Mouse (Mus musculus) forebrain, postnatal 0 days (tissue): ENCODE results near the gene Zfyve9. TPM values are rescaled to one million over a fixed set of nuclear protein-coding genes. Genes with fewer than 3 reads are reported as not detected.

Experiments
- ATAC-seq: fragments of 200-750 bp; cut with Nextera tagmentation; 2 replicates; pipeline ENCODE4 v1.8.0; 2017; ENCODE audit warnings: mild to moderate bottlenecking, moderate library complexity
- DNase-seq: peaks from one replicate; pipeline ENCODE4 v3.0.0-alpha.2; 2015
- H3K27ac ChIP-seq: fragments of 300-500 bp; sonication (generic); 2 replicates; pipeline ENCODE4 v1.5.1; 2014; ENCODE audit warnings: low read depth, mild to moderate bottlenecking, antibody characterized with exemption, low read length, moderate library complexity, mixed read lengths
- H3K27me3 ChIP-seq: fragments of 300-500 bp; sonication (generic); 2 replicates; pipeline ENCODE4 v1.6.1; 2014; ENCODE audit warnings: mild to moderate bottlenecking, low read length, mixed read lengths; ENCODE audit not compliant: insufficient read depth
- H3K36me3 ChIP-seq: fragments of 300-500 bp; sonication (generic); 2 replicates; pipeline ENCODE4 v1.6.1; 2014; ENCODE audit warnings: mild to moderate bottlenecking, moderate library complexity; ENCODE audit not compliant: insufficient read depth
- H3K4me1 ChIP-seq: fragments of 300-500 bp; sonication (generic); 2 replicates; pipeline ENCODE4 v1.6.1; 2014; ENCODE audit warnings: antibody characterized with exemption; ENCODE audit not compliant: insufficient read depth
- H3K4me2 ChIP-seq: fragments of 300-500 bp; sonication (generic); 2 replicates; pipeline ENCODE4 v1.6.1; 2014; ENCODE audit warnings: low read depth, mild to moderate bottlenecking, moderate library complexity
- H3K4me3 ChIP-seq: fragments of 300-500 bp; sonication (generic); 2 replicates; pipeline ENCODE4 v1.5.1; 2014; ENCODE audit warnings: low read depth, low read length, mixed read lengths
- H3K9ac ChIP-seq: fragments of 300-500 bp; sonication (generic); 2 replicates; pipeline ENCODE4 v1.6.1; 2014; ENCODE audit warnings: mild to moderate bottlenecking
- H3K9me3 ChIP-seq: fragments of 300-500 bp; sonication (generic); 2 replicates; pipeline ENCODE4 v1.6.1; 2016; ENCODE audit warnings: low read length
- CTCF ChIP-seq: sonication (generic); IDR thresholded peaks from 2 replicates; pipeline ENCODE4 v1.5.1; 2016; ENCODE audit warnings: antibody characterized with exemption, control low read depth, low read depth
- WGBS: fragments of 180-500 bp; shearing (Covaris S2); extraction: QIAGEN DNeasy Blood & Tissue Kit; methylation state at CpG from one replicate; pipeline ENCODE4 v1.1.7; 2014; 5-methylcytosine and 5-hydroxymethylcytosine counted together
- polyA plus RNA-seq: library from polyadenylated mRNA; unstranded; fragments of >200 nt; fragmentation: Nextera tagmentation; extraction: Ambion mirVana; gene quantifications from 2 replicates; pipeline ENCODE4 v1.2.1, GENCODE M21; 2015
- total RNA-seq: library from RNA; depleted of rRNA; stranded (reverse); fragments of >200 nt; gene quantifications from 2 replicates; pipeline ENCODE4 v1.2.3, GENCODE M21; 2014

The Zfyve9 gene
- total and polyA plus RNA-seq, 2 experiments from 2014 or later, result 6.8 to 39.2 TPM

DNA sequence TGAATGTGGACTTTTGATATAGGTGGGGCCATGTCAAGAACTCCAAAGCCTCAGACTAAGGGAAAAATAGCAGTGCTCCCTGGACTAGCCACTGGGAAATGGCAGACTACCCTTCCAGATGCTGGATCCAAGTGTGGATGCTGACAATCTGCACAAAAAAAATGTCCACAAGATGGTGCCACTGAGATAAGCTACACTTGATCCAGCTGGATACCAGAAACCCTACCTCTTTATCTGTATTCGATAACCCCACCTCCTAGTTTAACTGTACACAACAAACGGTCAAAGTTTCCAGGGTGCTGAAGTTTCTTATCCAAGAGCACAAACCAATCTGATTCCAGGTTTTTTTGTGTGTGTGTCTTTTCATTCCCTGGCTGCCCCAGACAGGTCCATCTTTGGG is 116.2 kb downstream of the Zfyve9 start:
- peak; percentile 22 for DNase-seq
- Histone ChIP-seq H3K27ac (no peak overlapping the region), H3K4me1 (no peaks in the 10 kb centered on the region), H3K27me3 (no peaks in the 10 kb centered on the region), H3K4me2 (no peak overlapping the region), H3K36me3 (peaks cover 23% of the 10 kb centered on the region), H3K9ac (no peak overlapping the region), H3K9me3 (no peaks in the 10 kb centered on the region), H3K4me3 (no peak overlapping the region)
- 68% methylated on average over 2 of the region's 2 CpGs for WGBS
- ATAC-seq, result peak; percentile 42
- TF ChIP-seq CTCF, result peak; percentile 56

DNA sequence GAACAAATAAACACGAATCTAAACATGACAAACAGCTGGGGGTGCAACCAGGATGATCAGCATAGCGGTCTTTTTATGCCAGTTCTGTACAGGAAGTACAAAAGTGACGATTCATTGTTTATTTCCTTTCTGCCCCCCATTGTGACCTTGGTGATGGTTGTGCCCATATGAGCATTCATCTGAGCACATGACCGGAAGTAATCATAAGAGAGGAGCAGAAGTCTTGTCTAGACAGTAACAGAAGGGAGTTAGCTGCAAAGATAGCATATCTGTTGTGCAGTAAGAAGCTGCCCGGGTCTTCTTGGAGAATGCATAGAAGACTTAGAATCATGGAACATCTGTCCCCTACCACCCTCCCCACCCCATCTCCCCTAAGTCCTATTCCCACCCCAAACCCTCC is 141.8 kb downstream of the Zfyve9 start:
- no peak for TF ChIP-seq CTCF
- H3K4me2 ChIP-seq, result no peak overlapping the region
- no peak overlapping the region for H3K9ac ChIP-seq
- ATAC-seq, result no peak
- H3K27ac ChIP-seq, result no peak overlapping the region
- no peaks in the 10 kb centered on the region for H3K9me3 ChIP-seq
- 86% methylated on average over 5 of the region's 5 CpGs for WGBS
- H3K4me1 ChIP-seq, result no peaks in the 10 kb centered on the region
- no peak for DNase-seq
- H3K27me3 ChIP-seq, result no peaks in the 10 kb centered on the region
- peaks cover 52% of the 10 kb centered on the region for H3K36me3 ChIP-seq
- no peak overlapping the region for H3K4me3 ChIP-seq

DNA sequence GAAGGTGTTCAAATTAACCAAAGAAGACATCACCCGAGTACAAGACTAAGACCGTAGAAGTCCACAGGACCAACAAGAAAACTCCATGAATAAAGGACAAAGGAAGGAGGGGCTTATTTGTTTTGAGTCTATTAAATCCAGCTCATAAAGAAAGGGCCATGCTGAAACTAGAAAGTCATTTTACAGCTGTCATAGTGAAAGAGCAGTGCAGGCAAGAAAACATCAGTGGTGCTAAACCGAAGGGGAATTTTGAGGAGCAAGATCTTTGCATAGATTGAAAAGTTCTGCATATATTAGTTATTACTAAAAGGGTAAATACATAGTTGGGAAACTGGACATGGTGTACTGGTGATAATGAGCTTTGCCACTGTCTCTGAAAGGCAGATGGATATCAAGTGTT is 142.9 kb downstream of the Zfyve9 start:
- Histone ChIP-seq H3K4me2 (no peak overlapping the region), H3K9me3 (no peaks in the 10 kb centered on the region), H3K27ac (no peak overlapping the region), H3K27me3 (no peaks in the 10 kb centered on the region), H3K4me3 (no peak overlapping the region), H3K4me1 (no peaks in the 10 kb centered on the region), H3K9ac (no peak overlapping the region), H3K36me3 (peaks cover 48% of the 10 kb centered on the region)
- 84% methylated on average over 3 of the region's 3 CpGs for WGBS
- DNase-seq (no peak), ATAC-seq (no peak)
- TF ChIP-seq CTCF, result no peak

DNA sequence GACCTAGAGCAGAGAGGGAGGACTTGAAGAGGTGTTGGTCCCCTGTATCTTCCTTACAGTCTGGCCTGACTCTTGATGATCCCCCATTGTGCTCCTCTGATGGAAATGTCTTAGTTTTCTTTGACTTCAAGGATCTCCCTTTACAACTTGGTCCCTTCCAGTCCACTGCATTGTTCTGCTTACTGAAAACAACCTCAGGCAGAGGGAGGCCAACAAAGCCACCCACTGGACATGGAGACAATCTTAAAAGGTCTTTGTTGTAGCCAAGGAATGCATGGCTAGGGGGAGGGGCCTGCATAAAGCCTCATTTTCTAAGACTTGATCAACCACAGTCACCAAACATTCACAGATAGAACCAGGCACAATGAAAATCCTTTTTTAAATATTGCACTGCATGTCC is 145.5 kb downstream of the Zfyve9 start:
- Histone ChIP-seq H3K27me3 (no peaks in the 10 kb centered on the region), H3K4me2 (no peak overlapping the region), H3K27ac (no peak overlapping the region), H3K36me3 (peaks cover 43% of the 10 kb centered on the region), H3K9me3 (no peaks in the 10 kb centered on the region), H3K4me1 (no peaks in the 10 kb centered on the region), H3K9ac (no peak overlapping the region), H3K4me3 (no peak overlapping the region)
- TF ChIP-seq CTCF, result no peak
- no peak for ATAC-seq
- no peak for DNase-seq

DNA sequence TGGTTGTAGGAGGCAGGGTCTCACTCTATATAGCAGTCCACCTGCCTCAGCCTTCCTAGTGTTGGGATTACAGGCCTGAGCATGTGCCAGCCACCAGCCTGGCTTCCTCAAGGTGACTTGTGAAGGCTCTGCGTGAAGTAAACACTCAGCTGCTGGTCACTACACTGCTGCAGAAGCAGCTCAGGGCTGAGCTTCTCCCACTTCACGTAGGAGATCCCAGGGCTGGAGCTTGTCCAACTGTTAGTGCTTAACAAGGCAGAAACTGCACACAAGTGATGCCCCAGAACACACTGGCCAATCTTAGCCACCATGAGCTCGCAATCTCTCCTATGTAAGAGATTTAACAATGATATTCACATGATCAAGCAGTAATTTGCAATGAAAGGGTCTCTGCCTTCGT is 145.9 kb downstream of the Zfyve9 start:
- no peaks in the 10 kb centered on the region for H3K27me3 ChIP-seq
- H3K9me3 ChIP-seq, result no peaks in the 10 kb centered on the region
- no peak for TF ChIP-seq CTCF
- H3K36me3 ChIP-seq, result peaks cover 47% of the 10 kb centered on the region
- H3K4me2 ChIP-seq, result no peak overlapping the region
- WGBS, result 47% methylated on average over 4 of the region's 4 CpGs
- ATAC-seq, result no peak
- H3K9ac ChIP-seq, result no peak overlapping the region
- no peak overlapping the region for H3K27ac ChIP-seq
- no peak for DNase-seq
- H3K4me1 ChIP-seq, result no peaks in the 10 kb centered on the region
- no peak overlapping the region for H3K4me3 ChIP-seq

DNA sequence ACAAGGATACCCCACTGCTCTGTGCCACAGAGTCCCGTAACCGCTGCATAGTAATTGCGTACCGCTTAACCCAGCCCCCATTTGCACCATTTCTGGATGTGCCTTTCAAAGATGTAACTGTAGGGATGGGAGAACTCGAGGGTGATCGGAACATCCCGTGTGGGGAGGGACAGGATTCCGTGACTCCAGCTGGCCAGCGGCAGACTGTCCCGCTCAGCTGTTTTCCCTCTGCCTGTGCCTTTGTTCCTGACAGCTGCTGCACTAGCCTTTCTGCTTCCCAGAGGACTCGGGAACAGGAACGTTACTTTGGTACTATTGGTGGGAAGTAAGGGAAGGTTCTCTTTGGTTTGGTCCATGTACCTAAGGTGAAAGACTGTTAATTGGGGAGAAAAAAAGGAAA is 146.9 kb downstream of the Zfyve9 start:
- TF ChIP-seq CTCF, result no peak
- Histone ChIP-seq H3K9ac (no peak overlapping the region), H3K9me3 (no peaks in the 10 kb centered on the region), H3K27ac (no peak overlapping the region), H3K4me3 (no peak overlapping the region), H3K4me1 (no peaks in the 10 kb centered on the region), H3K27me3 (no peaks in the 10 kb centered on the region), H3K4me2 (no peak overlapping the region), H3K36me3 (peaks cover 56% of the 10 kb centered on the region)
- WGBS, result 86% methylated on average over 12 of the region's 12 CpGs
- no peak for ATAC-seq
- DNase-seq, result no peak

DNA sequence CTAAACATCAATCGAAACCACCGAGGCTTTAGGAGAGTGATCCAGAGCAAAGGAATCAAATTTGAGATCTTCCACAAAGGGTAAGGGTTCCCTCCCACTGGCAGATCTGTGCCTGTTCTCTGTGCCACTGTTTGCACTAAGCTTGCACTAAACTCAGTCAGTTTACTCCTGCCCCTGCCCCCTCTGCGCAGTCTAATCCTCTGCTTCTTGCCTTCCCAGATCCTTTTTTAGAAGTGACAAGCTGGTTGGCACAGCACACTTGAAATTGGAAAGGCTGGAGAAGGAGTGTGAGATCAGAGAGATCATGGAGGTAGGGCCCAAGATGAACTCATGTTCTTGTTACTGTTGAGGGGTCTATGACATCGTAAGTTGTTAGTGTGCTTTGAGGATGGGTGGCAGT is 149.0 kb downstream of the Zfyve9 start:
- no peak overlapping the region for H3K27ac ChIP-seq
- DNase-seq (no peak), ATAC-seq (no peak)
- no peak for TF ChIP-seq CTCF
- H3K9ac ChIP-seq, result no peak overlapping the region
- H3K36me3 ChIP-seq, result peaks cover 64% of the 10 kb centered on the region
- no peaks in the 10 kb centered on the region for H3K9me3 ChIP-seq
- H3K4me2 ChIP-seq, result no peak overlapping the region
- no peaks in the 10 kb centered on the region for H3K4me1 ChIP-seq
- WGBS, result 95% methylated on average over 4 of the region's 4 CpGs
- no peak overlapping the region for H3K4me3 ChIP-seq
- H3K27me3 ChIP-seq, result no peaks in the 10 kb centered on the region

DNA sequence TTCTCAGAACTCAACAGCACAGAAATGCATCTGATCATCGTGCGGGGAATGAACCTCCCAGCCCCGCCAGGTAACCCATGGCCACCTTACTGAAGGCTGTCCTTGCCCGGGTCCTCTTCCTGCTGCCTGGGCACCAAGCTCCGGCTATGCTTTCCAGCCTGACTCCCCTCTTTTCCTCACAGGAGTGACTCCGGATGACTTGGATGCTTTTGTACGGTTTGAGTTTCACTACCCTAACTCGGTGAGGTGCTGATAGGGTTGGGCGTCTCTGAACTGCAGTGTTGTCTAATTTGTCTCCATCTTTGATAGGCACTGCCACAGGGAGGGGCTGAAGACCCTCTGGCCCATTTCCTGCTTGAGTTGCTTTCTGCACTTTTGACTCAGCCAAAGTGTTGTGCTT is 150.5 kb downstream of the Zfyve9 start:
- H3K36me3 ChIP-seq, result peaks cover 77% of the 10 kb centered on the region
- no peaks in the 10 kb centered on the region for H3K4me1 ChIP-seq
- whole genome bisulfite sequencing, result 95% methylated on average over 9 of the region's 9 CpGs
- no peak for ATAC-seq
- no peaks in the 10 kb centered on the region for H3K9me3 ChIP-seq
- no peak overlapping the region for H3K4me2 ChIP-seq
- no peak for TF ChIP-seq CTCF
- no peak overlapping the region for H3K9ac ChIP-seq
- no peaks in the 10 kb centered on the region for H3K27me3 ChIP-seq
- DNase-seq, result no peak
- no peak overlapping the region for H3K4me3 ChIP-seq
- H3K27ac ChIP-seq, result no peak overlapping the region
